Mouse (Mus musculus) hindbrain, embryonic 15.5 days (tissue): ENCODE results near the gene Lrrc32. TPM values are rescaled to one million over a fixed set of nuclear protein-coding genes. Genes with fewer than 3 reads are reported as not detected.
A peak's percentile ranks its signal among the peaks of the same experiment; 100 is the strongest.

ENCODE experiments used
- ATAC-seq: fragments of 200-750 bp; cut with Nextera tagmentation; 2 replicates; pipeline ENCODE4 v1.8.0; 2017; ENCODE audit warnings: low read depth, moderate number of reproducible peaks, moderate TSS enrichment; ENCODE audit not compliant: low FRiP score
- H3K27ac ChIP-seq: fragments of 300-500 bp; sonication (generic); replicated peaks from 2 replicates; pipeline ENCODE4 v1.5.1; 2015; ENCODE audit warnings: mild to moderate bottlenecking, inconsistent platforms
- H3K27me3 ChIP-seq: fragments of 300-500 bp; sonication (generic); 2 replicates; pipeline ENCODE4 v1.6.1; 2015; ENCODE audit warnings: control low read depth, inconsistent platforms
- H3K36me3 ChIP-seq: fragments of 300-500 bp; sonication (generic); 2 replicates; pipeline ENCODE4 v1.6.1; 2015; ENCODE audit warnings: control low read depth, inconsistent platforms
- H3K4me1 ChIP-seq: fragments of 300-500 bp; sonication (generic); replicated peaks from 2 replicates; pipeline ENCODE4 v1.6.1; 2015; ENCODE audit warnings: control low read depth, inconsistent platforms
- H3K4me2 ChIP-seq: fragments of 300-500 bp; sonication (generic); 2 replicates; pipeline ENCODE4 v1.6.1; 2015; ENCODE audit warnings: moderate library complexity, mild to moderate bottlenecking, inconsistent platforms
- H3K4me3 ChIP-seq: fragments of 300-500 bp; sonication (generic); 2 replicates; pipeline ENCODE4 v1.5.1; 2015; ENCODE audit warnings: mild to moderate bottlenecking, inconsistent platforms
- H3K9ac ChIP-seq: fragments of 300-500 bp; sonication (generic); 2 replicates; pipeline ENCODE4 v1.6.1; 2015; ENCODE audit warnings: inconsistent platforms
- H3K9me3 ChIP-seq: fragments of 300-500 bp; sonication (generic); 2 replicates; pipeline ENCODE4 v1.6.1; 2016; ENCODE audit warnings: control low read depth, inconsistent platforms
- WGBS: fragments of 180-500 bp; shearing (Covaris S2); methylation state at CpG from one replicate; pipeline ENCODE4 v1.1.7; 2015; 5-methylcytosine and 5-hydroxymethylcytosine counted together
- polyA plus RNA-seq: library from polyadenylated mRNA; unstranded; fragments of >200 nt; fragmentation: Nextera tagmentation; extraction: Ambion mirVana; gene quantifications from 2 replicates; pipeline ENCODE4 v1.2.1, GENCODE M21; 2015

The Lrrc32 gene
- polyA plus RNA-seq, 1 experiment from 2014 or later = 5.6 TPM

DNA sequence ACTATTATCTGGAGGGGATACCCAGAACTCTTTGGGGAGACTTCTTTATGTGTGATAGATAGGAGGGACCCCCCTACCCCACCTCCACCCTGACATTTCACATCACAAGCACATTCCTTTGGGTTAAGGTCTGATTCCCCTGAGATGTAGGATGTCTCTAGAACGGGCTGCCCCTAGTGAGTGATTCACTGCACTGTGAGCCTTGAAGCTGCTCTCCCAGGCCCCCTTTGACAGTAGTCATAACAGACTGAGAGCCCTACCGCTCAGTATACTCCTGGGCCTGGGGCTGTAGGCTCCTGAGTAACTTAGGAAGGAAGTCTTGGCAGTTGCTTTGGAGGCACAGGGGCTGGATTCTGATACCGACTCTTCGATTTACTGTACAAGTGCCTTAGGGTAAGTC lies 1.2 kb downstream of the Lrrc32 start:
- no peak for ATAC-seq
- H3K9ac ChIP-seq = peak overlapping the region; percentile 47

GRCm38 (mm10) chr7:98490911-98491310 lies 1.8 kb downstream of the Lrrc32 start:
- no peaks in the 10 kb centered on the region for H3K27me3 ChIP-seq
- no peaks in the 10 kb centered on the region for H3K36me3 ChIP-seq
- H3K4me3 ChIP-seq = no peak overlapping the region
- H3K4me2 ChIP-seq = peak overlapping the region; percentile 94; the same call in 1 of the 2 replicates
- H3K27ac ChIP-seq = no peak overlapping the region
- no peak overlapping the region for H3K9ac ChIP-seq
- peaks cover 14% of the 10 kb centered on the region; the same call in 1 of the 2 replicates for H3K4me1 ChIP-seq
- WGBS = 91% methylated on average over 6 of the region's 6 CpGs
- H3K9me3 ChIP-seq = no peaks in the 10 kb centered on the region
- ATAC-seq = no peak

More for the DNA sequence above, 1.2 kb downstream of the Lrrc32 start:
- H3K27me3 ChIP-seq = no peaks in the 10 kb centered on the region
- peak overlapping the region; percentile 94 for H3K4me2 ChIP-seq
- peak overlapping the region; percentile 55 for H3K4me3 ChIP-seq
- 62% methylated on average over 4 of the region's 4 CpGs for WGBS
- no peaks in the 10 kb centered on the region for H3K9me3 ChIP-seq
- H3K4me1 ChIP-seq = peaks cover 14% of the 10 kb centered on the region; the same call in 1 of the 2 replicates
- H3K27ac ChIP-seq = no peak overlapping the region
- H3K36me3 ChIP-seq = no peaks in the 10 kb centered on the region

DNA sequence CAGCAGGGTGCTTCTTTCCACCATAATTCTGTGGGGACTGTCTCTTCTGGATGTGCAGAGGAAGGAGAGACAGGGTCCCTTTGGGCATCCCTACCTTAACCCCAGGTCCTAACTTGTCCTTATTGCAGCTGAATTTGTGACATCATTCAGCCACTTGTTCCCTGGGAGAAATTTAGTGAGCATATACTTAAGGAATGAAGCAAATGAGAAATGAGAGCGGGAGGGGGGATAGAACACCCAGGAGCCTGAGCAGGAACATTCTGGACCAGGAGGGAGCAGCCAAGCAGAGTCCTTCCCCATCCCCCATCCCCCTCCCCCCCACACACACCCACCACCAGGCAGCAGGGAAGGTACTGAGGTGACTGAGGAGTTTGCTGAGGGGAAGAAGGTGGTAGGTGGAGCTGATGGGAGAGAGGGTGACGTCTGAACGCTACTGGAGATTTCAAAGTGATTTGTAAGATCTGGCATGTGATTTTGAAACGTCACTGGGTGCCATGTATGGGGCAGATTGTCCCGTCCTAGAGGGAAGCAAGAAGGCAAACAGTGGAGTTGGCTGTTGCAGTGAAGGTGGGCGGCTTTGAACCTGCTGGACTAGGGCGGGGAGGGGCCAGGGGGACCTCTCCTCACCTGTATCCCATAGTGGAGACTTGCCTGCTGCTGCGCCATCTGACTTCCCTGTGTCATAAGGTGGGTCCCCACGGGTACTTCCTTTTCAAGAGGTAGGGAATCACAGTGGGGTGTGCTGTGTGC lies 2.5 kb downstream of the Lrrc32 start:
- Histone ChIP-seq H3K4me3 (no peak overlapping the region), H3K36me3 (no peaks in the 10 kb centered on the region), H3K9ac (no peak overlapping the region), H3K27me3 (no peaks in the 10 kb centered on the region), H3K27ac (no peak overlapping the region), H3K9me3 (no peaks in the 10 kb centered on the region), H3K4me2 (0 out of 2 replicates have a peak overlapping the region, but pooled peaks have one; percentile 19), H3K4me1 (peaks cover 14% of the 10 kb centered on the region; the same call in 1 of the 2 replicates)
- 75% methylated on average over 9 of the region's 9 CpGs for WGBS
- ATAC-seq = no peak

- Histone ChIP-seq H3K4me2 (peak overlapping the region; percentile 19), H3K4me1 (peaks cover 14% of the 10 kb centered on the region; the same call in 1 of the 2 replicates), H3K9me3 (no peaks in the 10 kb centered on the region), H3K9ac (no peak overlapping the region), H3K4me3 (no peak overlapping the region), H3K36me3 (no peaks in the 10 kb centered on the region), H3K27me3 (no peaks in the 10 kb centered on the region), H3K27ac (no peak overlapping the region)
- ATAC-seq = no peak
- 69% methylated on average over 5 of the region's 5 CpGs for WGBS
Observed at GRCm38 (mm10) chr7:98492331-98492730, 3.2 kb downstream of the Lrrc32 start.

DNA sequence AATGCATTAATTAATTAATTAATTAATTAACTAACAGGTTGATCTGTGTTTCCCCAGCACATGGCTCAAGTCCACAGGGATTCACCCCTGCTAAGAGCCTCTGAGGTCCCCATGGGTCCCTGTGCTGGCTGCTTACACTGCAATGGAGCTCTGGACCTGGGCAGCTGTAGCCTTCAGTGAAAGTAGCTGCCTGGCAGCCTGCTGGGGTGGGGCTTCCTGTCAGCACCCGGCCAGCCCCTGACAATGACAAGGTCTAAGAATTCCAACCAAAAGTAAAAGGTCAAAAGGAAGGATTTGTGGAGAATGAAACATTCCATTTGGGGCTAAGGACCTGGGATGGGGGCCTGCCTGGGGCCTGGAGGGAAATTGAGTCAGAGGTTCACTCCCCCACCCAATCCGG lies 4.2 kb downstream of the Lrrc32 start:
- H3K9me3 ChIP-seq = no peaks in the 10 kb centered on the region
- no peak for ATAC-seq
- H3K4me2 ChIP-seq = no peak overlapping the region
- no peak overlapping the region for H3K27ac ChIP-seq
- H3K36me3 ChIP-seq = no peaks in the 10 kb centered on the region
- H3K27me3 ChIP-seq = no peaks in the 10 kb centered on the region
- H3K4me3 ChIP-seq = no peak overlapping the region
- WGBS = 80% methylated on average over 2 of the region's 2 CpGs
- no peak overlapping the region for H3K9ac ChIP-seq
- H3K4me1 ChIP-seq = peaks cover 14% of the 10 kb centered on the region; the same call in 1 of the 2 replicates

DNA sequence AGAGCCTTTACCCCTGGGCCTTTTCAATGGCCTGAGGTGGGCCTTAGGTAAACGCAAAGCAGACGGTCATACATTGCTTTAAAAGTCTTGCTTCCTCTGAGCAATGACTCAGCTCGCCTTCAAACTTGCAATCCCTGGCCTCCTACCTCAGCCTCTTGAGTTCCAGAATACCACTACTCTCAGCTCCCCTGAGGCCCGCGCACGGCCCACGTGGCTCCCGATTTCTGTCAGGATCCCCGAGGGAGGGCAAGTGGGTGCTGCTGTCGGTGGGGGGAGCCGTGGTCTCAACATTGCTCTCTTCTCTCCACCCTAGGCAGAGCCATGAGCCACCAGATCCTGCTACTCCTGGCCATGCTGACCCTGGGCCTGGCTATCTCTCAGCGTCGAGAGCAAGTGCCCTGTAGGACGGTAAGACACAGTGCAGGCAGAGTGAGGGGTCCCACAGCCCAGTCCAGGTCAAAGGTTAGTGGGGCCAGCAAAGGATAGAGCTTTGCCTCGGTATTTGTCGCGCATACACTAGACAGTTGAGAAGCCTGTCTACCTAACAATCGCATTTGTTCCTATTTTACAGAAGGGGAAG lies 4.9 kb downstream of the Lrrc32 start:
- ATAC-seq = no peak
- no peaks in the 10 kb centered on the region for H3K27me3 ChIP-seq
- no peak overlapping the region for H3K4me3 ChIP-seq
- H3K4me2 ChIP-seq = no peak overlapping the region
- no peak overlapping the region for H3K9ac ChIP-seq
- H3K27ac ChIP-seq = no peak overlapping the region
- no peaks in the 10 kb centered on the region for H3K36me3 ChIP-seq
- H3K9me3 ChIP-seq = no peaks in the 10 kb centered on the region
- H3K4me1 ChIP-seq = peaks cover 13% of the 10 kb centered on the region; the same call in 1 of the 2 replicates
- 73% methylated on average over 18 of the region's 18 CpGs for WGBS

DNA sequence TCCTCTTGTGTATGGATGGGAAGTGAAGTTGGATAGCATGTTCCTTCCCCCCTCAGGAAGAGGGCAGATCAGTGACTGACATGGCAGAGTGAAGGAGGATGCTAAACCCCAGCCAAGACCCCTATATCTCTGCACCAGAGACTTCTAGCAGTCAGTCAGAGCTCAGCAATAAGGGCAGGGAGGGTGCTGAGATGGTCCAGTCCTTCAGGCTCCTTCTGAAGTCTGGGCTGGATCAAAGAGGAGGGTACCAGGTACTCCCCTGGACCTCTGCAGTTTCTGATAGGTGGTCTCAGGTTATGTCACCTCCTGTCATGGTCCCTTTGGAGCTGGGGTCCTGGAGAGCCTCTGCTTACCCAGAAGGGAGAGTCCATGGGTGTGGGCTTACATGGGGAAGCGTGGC lies 6.5 kb downstream of the Lrrc32 start:
- Histone ChIP-seq H3K36me3 (no peaks in the 10 kb centered on the region), H3K27me3 (no peaks in the 10 kb centered on the region), H3K9ac (no peak overlapping the region), H3K4me3 (no peak overlapping the region), H3K4me1 (peaks cover 6% of the 10 kb centered on the region; the same call in 1 of the 2 replicates), H3K27ac (no peak overlapping the region), H3K4me2 (no peak overlapping the region), H3K9me3 (no peaks in the 10 kb centered on the region)
- WGBS = 85% methylated on average over 1 of the region's 1 CpGs
- no peak for ATAC-seq

DNA sequence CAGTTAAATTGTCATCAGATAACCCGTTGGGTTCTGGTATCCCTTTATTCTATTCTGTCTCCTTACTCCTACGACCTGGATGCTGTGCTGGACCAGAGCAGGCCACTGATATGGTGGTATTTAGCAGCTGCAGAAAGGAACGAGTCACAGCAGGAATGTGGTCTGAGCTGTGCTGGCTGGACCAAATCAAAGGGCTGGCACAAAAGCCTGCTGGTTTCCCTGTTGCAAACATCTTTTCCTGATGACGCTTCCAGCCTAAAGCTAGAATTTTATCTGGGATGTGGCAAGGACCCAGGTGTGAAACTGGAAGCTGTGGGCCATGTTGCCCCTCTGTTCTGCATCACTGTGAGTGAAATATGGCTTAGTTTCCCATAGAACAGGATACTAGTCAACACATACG lies 8.4 kb downstream of the Lrrc32 start:
- Histone ChIP-seq H3K4me1 (peaks cover 6% of the 10 kb centered on the region; the same call in 1 of the 2 replicates), H3K9ac (no peak overlapping the region), H3K9me3 (no peaks in the 10 kb centered on the region), H3K27ac (no peak overlapping the region), H3K4me2 (no peak overlapping the region), H3K4me3 (no peak overlapping the region), H3K27me3 (no peaks in the 10 kb centered on the region), H3K36me3 (no peaks in the 10 kb centered on the region)
- 71% methylated on average over 5 of the region's 5 CpGs for WGBS
- no peak for ATAC-seq

GRCm38 (mm10) chr7:98498101-98498500 lies 9.0 kb downstream of the Lrrc32 start:
- Histone ChIP-seq H3K9ac (no peak overlapping the region), H3K4me1 (peaks cover 9% of the 10 kb centered on the region; the same call in 1 of the 2 replicates), H3K9me3 (no peaks in the 10 kb centered on the region), H3K36me3 (no peaks in the 10 kb centered on the region), H3K4me3 (no peak overlapping the region), H3K27ac (no peak overlapping the region), H3K4me2 (no peak overlapping the region), H3K27me3 (no peaks in the 10 kb centered on the region)
- 91% methylated on average over 12 of the region's 12 CpGs for WGBS
- no peak for ATAC-seq

DNA sequence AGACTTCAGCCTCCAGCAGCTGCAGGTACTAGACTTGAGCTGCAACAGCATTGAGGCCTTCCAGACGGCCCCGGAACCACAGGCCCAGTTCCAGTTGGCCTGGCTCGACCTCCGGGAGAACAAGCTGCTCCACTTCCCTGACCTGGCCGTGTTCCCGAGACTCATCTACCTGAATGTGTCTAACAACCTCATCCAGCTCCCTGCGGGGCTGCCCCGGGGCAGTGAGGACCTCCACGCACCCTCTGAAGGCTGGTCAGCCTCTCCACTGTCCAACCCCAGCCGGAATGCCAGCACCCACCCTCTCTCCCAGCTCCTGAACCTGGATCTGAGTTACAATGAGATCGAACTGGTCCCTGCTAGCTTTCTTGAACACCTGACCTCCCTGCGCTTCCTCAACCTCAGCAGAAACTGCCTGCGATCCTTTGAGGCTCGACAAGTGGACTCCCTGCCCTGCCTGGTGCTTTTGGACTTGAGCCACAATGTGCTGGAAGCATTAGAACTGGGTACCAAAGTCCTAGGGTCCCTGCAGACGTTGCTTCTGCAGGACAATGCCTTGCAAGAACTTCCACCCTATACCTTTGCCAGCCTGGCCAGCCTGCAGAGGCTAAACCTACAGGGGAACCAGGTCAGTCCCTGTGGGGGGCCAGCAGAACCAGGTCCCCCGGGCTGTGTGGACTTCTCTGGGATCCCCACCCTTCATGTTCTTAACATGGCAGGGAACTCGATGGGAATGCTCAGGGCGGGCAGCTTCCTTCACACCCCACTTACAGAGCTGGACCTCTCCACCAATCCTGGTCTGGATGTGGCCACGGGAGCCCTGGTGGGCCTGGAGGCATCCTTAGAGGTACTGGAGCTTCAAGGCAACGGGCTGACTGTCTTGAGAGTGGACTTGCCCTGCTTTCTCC lies 9.8 kb downstream of the Lrrc32 start:
- ATAC-seq = no peak
- Histone ChIP-seq H3K9me3 (no peaks in the 10 kb centered on the region), H3K27ac (no peak overlapping the region), H3K4me3 (no peak overlapping the region), H3K4me2 (no peak overlapping the region), H3K36me3 (no peaks in the 10 kb centered on the region), H3K27me3 (no peaks in the 10 kb centered on the region), H3K4me1 (peaks cover 15% of the 10 kb centered on the region), H3K9ac (no peak overlapping the region)
- 87% methylated on average over 20 of the region's 20 CpGs for WGBS

GRCm38 (mm10) chr7:98499561-98500292 lies 10.6 kb downstream of the Lrrc32 start:
- H3K4me1 ChIP-seq = peaks cover 20% of the 10 kb centered on the region
- no peaks in the 10 kb centered on the region for H3K9me3 ChIP-seq
- no peak overlapping the region for H3K4me2 ChIP-seq
- no peaks in the 10 kb centered on the region for H3K27me3 ChIP-seq
- no peak for ATAC-seq
- H3K9ac ChIP-seq = no peak overlapping the region
- H3K4me3 ChIP-seq = no peak overlapping the region
- H3K27ac ChIP-seq = no peak overlapping the region
- 75% methylated on average over 25 of the region's 25 CpGs for WGBS
- H3K36me3 ChIP-seq = no peaks in the 10 kb centered on the region
